Mouse (Mus musculus) left cerebral cortex, adult 11 months (tissue): ENCODE measurements around the gene Tmem219.

ENCODE experiments used
- DNase-seq: peaks from one replicate; pipeline ENCODE4 v3.0.0; 2022; ENCODE audit warnings: low spot score

The Tmem219 gene

DNA sequence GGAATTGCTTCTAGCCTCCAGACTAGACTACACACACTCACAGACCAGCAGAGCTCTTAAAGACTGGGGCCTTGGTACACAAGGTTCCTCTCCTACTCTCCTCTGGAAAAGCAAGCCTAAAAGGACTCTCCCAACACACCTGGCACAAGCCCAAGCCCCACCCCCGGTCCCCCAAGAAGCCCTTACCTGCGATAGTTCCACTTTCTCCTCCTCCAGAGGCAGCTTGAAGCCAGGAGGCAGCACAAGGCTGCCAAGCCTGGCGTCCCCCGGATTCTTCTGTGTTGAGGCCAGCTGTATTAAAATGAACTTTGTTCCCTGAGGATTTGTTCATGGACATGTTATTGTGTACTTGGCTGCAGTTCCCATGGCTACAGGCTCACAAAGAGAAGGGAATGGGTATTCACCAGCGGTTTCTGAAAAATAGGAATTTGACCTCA lies at the start of gene Tmem219:
Tmem219 (minus strand) TSS at position 294 of the 437 bp plus-strand sequence.
- DNase-seq: no peak

DNA sequence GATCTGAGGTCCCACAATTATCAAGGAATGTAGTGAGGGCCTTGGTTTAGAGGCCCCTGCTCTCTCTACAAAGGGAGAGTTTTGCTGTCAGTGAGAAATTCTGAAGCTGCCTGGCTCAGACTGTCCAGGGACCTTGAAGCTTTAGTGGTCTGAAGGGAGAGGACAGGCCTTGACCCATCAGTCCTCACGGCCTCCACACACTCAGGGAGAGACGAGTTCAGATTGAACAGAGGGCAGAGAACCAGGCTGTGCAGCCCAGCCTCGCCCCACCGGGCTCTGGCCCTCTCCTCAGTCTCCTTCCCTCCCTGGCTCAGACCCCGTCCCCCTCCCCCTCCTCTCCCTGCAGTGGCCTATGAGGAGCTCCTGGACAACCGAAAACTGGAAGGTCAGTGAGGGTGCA lies 44.6 kb upstream of the Tmem219 start:
- DNase-seq: no peak

DNA sequence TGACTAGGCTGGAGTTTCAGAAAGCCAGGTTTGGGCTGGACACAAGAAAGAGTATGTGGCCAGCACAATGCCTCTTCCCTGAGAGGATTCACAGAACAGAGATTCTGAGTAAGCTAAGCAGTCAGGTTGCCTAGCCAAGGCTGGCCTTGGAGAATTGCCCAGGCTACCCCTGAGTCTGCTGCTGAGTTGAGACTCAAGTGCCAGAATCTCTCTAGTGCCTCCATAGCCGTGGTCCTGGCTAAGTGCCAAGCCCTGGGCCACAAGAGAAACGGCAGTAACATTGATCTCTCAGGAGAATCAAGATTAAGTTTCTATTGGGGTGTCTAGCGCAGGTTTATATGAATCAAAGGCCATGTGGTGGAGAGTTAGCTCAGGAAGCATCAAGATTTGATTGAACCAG lies 42.9 kb upstream of the Tmem219 start:
- DNase-seq: no peak

DNA sequence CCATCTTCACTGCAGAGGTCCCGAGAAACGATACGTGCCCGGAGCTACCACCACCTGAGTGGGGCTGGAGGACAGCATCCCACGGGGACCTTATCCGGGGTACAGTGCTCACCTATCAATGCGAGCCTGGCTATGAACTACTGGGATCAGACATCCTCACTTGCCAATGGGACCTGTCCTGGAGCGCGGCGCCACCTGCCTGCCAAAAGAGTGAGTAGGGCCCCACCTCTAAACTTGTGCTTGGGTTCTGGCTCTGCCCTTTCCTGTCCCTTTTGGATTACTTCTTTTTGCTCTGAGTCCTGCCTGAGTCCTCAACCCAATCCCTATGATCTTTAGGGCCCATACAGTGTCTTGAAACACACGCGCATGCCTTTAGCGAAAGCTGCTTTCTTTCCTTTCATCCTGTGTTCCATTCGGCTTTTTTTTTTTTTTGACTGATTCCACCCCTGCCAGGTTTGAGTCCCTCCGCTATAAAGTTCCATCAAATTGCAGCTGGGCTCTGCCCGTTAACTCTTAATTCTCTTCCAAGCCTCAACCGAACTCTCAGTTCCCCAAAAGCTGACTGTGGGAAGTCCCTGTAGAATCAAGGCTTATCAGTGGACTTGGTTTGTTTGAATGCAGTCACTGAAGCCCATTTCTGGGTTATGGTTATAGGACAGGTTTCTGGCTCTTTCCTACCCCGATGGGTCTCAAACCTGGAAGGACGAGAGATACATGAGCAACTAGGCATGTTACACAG lies 41.0 kb upstream of the Tmem219 start:
- no peak for DNase-seq

DNA sequence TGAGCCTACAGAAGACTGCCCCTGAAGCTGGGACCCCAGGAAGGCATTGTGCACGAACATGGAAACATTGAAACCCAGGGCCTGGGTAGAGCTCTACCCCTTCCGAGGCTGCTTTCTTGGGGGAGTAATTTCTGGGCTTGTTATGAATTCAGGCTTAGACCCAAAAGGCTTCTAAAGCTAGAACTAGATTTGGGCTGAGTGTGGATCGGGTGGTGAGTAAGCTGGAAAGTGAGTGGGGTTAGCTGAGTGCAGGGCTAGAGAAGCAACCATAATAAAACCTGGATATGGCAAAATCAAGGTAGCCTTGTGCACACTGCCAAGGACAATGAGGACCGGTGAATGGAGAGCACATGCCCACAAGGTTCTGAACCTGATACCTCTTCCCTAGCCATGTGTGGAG lies 39.2 kb upstream of the Tmem219 start:
- DNase-seq: no peak

DNA sequence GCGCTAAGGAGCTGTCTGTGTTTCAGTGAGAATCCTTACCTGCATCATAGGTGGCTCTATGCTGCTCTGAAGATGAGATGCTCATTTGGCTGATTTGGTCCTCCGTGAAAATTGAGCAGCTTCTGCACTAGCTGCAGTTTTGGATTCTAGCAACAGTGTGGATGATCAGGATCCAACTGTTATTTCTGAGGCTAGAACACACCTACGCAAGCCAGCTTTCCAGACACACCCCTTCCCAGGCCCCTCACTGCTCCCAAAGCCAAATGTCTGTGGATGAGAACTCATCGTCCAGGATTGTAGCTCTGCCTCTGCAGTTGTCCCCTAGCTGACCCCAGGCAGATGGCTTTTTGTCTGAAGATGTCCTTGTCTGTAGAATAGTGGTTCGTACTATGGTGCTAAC lies 38.4 kb upstream of the Tmem219 start:
- DNase-seq: no peak

DNA sequence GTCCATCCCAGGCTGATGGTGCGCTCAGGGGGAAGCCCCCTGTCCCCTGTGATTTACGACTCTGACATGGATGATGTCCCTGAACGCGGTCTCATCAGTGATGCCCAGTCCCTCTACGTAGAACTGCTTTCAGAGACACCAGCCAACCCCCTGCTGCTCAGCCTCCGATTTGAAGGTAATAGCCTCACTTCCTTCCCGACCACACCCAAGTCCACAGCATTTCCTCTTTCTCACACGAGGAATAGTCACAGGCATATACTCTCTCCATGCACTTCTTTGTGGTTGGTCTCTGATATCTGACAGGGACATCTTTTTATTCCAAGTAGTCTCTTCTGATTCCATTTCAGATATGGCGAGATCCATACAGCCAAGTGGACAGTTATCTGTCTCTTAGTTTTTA lies 37.1 kb upstream of the Tmem219 start:
- DNase-seq: no peak

DNA sequence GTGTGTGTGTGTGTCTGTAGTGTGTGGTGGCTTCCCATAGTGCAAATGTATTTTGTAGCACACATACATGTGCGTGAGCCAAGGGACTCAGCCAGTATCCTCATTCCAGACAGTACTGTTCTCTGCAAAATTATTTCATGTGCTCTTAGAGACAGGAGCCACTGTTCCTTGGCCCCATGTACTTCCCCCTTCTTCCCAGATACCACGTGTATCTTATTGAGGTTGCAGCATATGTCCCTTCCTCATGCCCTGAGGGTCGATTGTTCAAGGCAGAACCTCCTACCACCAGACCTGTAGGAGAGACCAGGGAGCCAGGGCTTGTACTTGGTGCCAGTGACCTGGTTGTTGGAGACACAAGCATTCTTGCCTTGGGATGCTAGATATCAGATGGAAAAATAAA lies 32.4 kb upstream of the Tmem219 start:
- no peak for DNase-seq

DNA sequence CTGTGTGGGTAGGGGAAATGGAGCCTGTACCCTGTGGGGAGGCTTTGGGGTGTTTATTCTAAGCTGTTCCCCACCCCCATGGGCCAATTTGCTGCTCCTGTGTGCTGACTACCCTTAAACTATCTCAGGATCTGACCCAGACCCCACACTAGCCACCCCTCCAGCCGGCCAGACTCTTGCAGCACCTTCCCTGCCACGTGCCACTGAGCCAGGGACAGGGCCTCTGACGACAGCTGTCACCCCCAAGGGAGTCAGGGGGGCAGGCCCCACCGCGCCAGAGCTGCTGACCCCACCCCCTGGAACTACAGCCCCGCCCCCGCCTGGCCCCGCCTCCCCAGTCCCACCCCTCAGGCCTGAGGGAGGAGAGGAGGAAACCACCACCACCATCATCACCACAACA lies 29.9 kb upstream of the Tmem219 start:
- no peak for DNase-seq

DNA sequence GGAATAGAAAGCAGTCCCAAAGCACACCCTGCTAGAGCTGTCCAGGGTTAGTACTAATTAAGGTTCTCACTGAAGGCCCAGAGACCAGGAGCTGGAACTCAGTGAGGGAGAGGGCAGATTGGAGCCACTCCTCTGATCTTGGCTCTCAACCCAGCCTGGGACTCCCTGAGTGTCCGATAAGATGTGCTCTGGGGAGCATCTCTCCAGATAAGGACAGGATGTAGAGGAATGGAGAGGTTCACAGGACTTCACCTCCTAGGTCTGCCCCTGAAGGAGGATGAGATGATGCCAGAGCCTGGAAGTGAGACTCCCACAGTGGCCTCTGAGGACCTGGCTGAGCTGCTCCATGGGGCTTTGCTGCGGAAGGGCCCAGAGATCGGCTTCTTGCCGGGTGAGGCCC lies 29.0 kb upstream of the Tmem219 start:
- DNase-seq: no peak

DNA sequence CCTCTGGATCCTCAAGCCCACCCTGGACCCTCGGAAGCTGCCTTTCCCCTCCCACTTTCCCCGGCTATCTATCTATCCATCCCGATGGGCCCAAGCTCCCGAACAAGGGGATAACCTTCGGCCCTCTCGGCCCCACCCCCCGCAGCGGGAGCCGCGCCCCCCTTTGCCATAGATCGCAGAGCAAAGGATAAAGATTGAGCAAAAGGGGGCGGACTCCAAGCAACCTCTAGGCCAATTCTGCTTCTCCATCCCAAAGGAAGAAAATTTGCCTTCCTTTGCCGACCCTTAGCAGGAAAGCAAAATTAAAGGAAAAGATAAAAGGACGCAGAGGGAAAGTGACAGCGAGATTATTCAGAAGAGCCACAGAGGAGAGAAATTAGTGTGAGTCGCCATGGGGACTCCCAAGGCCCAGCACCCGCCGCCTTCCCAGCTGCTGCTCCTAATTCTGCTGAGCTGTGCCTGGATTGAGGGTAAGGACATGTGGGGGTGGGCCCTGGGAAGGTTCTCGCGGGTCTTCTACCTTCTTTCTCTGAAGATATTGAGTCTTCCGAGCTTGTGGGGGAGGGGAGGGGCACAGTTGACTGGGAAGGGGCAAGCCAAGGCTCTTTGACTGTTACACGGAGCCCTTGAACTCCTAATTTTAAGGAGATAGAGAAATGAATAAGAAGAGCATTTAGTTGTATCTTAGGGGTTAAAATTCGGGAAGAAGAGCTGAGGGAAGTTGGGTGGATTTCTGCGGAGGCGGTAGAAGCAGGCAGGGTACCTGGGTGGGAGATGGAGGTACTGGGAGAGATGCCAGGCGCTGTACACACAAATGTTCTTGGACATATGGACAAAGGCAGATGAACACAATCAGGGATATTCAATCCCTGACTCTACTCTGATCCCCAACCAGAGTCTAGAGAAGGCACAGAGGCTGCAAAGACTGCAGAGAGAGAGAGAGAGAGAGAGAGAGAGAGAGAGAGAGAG lies 28.2 kb upstream of the Tmem219 start:
- DNase-seq: no peak

DNA sequence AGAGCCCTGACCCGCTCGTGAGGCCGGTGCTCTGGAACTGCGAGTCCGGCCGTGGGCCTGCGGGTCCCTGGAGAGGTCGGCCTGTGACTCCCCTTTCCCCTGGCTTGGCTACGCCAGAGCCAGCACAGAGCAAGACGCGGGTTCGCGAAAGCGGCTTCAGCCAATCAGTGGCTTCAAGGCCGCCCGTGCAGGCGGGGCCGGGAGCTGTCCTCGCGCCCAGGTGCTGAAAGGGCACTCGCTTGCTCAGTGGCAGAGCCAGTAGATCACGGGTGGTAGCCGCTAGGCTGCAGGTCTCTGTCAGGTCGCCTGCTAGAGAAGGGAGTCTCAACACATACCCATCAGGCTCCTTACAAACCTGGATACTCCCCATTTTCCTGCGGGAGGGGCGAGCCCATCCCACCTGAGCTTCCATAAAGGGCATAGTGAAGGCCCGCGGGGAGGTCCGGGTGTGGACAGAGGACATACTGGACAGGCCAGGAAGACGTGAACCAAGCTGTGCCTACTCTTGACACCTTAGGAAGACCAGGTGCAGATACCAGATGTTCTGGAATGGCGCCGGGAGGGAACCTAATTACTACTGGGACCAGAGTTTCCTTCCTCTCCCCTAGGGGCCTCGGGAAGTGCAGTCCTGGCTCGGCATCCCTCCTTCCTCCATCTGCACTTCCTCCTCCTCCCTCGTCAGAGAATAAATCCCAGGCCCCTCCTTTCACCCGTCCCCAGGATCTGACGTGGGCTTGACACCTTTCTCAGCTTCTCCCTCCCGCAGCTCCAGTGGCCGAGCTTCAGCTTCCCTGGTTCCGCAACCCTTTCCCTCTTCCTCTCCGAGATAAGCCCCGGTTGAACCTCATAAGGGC lies 27.3 kb upstream of the Tmem219 start, which contains the start of gene Sez6l2:
Sez6l2 (plus strand) TSS at position 771 of the 854 bp plus-strand sequence.
- peak; percentile 75 for DNase-seq

DNA sequence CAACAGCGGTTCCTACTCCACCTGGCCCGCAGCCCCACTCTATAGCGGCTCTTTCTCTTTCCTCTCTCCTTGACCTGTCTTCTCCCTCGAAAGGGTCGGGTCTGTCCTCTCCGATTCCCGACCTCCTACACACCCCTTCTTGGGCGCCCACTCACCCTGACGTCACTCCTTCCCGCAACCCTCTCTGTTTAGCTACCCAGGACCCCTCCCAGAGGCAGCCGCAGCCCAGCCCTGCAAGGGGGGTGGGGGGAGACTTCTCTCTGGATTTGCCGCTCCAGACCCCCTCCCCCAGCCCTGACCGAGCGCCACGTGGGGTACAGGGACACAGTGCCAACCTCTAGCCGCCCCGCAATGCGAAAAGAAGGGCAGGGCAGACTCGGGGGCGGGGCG lies 26.7 kb upstream of the Tmem219 start, which contains the start of gene Asphd1:
Asphd1 (minus strand) TSS at position 180 of the 390 bp plus-strand sequence.
- DNase-seq: no peak

DNA sequence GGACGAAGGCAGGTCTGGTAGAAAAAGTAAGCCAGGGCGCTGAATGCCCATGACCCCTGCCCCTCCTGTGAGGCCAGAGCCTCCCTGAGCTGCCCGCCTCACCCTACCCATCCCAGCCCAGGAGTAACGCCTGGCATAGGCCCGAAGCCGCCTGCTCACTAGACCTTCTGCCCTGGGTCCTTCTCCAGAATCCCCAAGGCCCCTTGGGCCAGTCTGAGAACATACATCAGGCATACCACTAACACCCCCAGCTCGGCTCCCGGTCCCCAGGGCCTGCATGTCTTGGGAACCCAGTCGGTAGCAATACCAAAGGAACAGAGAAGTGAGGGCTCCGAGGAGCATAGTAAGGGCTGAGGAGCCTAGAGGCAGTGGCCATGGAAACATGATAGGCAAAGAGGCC lies 25.9 kb upstream of the Tmem219 start:
- DNase-seq: no peak

DNA sequence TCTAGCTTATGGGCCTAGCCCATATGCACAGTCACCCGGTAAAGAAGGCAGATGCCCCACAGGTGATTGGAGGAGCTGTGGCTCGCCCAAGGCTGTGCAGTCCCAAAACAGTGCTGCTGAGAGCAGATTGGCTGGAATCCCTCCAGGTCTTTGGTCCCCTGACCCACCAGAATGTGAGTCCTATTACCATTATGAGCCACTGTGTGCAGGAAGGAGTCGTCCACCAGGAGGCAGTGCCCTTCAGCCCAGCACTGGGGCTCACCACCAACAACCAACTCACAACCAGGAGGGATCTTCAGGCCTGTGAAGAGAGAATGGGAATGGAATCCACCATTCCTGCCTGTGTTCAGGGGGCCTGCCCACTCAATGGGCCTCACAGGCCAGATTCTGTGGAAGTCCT lies 23.8 kb upstream of the Tmem219 start:
- no peak for DNase-seq

DNA sequence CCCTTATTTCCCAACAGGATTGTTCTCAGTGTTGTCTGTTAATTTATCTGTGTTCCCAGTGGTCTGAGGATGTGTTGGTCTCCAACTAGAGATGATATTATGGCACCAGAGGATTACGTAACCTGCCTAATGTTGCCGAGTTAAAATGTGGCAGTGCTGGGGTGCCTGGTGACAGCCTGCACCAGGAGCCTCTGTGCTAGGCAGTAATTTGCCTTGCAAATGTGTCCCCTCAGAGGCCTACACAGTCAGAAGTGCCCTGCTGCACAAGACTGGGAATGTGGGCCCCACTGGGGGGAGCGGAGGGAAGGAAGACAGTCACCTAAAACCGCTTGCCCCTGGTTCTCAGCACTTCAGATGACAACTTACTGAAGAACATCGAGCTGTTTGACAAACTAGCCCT lies 19.1 kb upstream of the Tmem219 start:
- no peak for DNase-seq

DNA sequence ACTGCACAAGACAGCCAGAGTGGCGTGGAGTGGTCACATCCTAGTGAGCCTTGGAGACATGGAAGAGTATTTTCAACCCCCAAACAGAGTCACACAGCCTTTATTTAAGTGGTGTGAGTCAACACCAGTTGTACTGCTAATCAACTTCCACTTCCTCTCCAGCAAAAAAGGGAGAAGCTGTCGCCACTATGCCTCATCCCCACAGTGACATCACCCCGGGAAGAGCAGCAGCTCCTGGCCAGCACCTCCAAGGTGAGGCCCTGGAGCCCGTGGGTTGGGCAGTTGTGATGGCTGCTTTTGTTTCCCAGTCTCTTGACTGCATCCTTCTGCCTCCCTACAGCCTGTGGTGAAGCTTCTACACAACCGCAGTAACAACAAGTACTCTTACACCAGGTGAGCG lies 18.5 kb upstream of the Tmem219 start:
- DNase-seq: no peak

DNA sequence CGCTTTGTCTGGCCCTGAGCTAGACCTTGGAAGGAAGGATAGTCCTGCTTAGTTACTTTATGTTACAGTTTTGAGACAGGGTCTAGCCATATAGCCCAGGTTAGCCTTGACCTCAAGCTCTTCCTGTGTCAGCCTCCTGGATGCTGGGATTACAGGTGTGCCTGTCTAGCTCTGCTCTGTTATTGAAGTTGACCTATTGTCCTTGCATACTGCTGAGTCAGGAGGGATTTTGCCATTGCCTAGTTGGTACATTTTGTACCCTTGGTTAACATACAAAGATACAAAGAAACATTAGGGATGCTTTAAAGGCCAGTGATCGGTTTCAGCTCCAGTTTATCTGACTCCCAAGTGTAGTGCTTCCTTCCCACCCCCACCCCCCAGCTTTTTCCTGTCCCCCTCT lies 9.9 kb upstream of the Tmem219 start:
- DNase-seq: no peak

DNA sequence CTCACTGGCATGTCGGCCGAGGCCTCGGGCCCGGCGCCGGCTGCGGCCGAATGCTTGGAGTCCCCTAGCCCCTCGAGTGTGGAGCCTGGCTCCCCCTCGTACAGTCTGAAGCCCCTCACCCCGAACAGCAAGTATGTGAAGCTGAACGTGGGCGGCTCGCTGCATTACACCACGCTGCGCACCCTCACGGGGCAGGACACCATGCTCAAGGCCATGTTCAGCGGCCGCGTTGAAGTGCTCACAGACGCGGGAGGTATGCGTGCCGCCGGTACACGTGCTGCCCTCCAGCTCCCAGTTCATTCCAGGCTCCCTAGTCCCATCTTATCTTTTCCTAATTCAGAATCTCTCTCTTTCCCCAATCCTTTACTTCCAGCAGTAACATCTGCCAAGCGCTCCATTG lies 6.3 kb upstream of the Tmem219 start:
- no peak for DNase-seq

DNA sequence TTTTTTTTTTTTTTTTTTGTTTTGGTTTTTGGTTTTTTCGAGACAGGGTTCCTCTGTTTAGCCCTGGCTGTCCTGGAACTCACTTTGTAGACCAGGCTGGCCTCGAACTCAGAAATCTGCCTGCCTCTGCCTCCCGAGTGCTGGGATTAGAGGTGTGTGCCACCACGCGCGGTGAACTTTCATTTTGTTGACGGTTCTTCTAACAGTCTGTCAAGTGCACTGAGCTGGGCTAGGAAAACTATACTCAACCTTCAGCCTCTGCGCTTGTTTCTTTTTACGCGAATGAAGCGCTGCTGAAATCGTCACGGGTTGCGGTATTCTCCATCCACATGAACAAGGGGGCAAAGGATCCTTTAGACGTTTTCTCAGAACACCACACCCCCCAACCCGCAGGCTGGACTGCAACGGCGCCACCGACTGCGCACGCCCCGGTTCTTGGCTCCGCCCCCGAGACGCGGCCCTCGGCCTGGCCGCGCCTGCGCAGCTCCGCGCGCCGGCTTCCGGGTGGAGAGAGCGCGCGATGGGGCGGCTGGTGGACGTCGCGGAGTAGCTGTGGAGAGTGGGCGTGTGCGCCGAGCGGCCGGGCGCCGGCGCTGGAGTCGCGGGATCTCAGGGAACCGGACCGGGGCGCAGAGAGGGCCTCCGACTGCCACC lies 5.8 kb upstream of the Tmem219 start, which contains the start of gene Kctd13:
Kctd13 (plus strand) TSS at position 496 of the 654 bp plus-strand sequence.
- DNase-seq: peak; percentile 87

DNA sequence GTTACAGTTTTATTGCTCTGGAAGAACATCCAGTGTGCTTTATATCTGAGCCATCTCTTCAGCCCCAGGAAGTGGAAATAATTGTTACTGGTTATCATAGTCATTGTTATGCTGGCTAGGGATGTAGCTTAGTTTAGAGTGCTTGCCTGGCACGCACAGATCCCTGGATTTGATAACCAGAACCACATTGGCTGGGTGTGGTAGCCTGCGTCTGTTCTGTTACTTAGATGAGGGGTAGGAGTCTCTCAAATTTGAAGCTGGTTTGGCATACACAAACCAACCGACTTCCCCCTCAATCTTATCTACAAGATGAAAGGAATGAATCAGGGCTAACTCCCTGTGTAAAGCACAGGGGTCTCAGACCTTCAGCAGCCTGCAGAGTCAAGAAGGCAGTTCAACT lies 3.6 kb upstream of the Tmem219 start:
- no peak for DNase-seq
